Mouse (Mus musculus): ENCODE results near the gene Crls1.

Gene Crls1

GRCm38 (mm10) chr2:132884303-132884967 is 38.0 kb downstream of the Crls1 start:
- no peak for DNase-seq (ENCODE audit: low read depth, low spot score)

DNA sequence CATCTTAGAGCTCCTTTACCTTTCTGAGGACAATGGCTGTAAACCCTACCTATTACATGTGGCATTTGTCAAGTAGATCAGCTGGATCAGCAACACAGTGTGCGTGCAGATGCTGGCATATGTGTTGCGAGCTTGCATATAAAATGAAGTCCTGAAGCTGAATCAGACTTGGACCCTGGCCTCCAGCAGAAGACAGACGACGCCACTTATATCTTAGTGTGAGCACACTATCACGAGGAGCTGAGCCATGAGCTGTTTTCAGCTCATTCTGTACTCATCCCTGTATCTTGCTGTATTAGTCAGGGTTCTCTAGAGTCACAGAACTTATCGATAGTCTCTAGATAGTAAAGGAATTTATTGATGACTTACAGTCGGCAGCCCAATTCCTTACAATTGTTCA is 38.8 kb downstream of the Crls1 start:
- DNase-seq (ENCODE audit: low read depth, low spot score): no peak

GRCm38 (mm10) chr2:132893826-132894225 is 47.4 kb downstream of the Crls1 start:
- DNase-seq (ENCODE audit: low read depth, low spot score): no peak

GRCm38 (mm10) chr2:132898211-132898610 is 51.7 kb downstream of the Crls1 start:
- DNase-seq (ENCODE audit: low read depth, low spot score): no peak

GRCm38 (mm10) chr2:132900596-132900995 is 54.1 kb downstream of the Crls1 start:
- no peak for DNase-seq (ENCODE audit: low read depth, low spot score)

DNA sequence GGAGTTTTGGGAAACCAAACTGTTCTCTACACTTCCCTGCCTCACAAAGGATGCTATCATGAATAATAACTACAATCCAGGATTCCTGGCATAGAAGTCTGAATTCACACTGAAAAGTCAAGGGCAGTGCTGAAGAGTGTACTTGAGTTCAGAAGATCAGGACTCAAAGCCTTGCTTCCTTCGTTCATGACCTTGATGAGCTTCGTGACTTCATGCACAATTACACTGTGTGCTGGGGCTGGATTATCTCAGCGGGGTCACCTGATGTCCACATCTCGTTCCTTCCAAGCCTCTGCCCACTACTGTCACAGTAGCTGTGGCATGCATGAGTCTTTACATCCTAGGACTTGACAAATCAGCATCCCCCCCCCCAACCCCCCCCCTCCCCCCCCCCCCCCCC is 55.2 kb downstream of the Crls1 start:
- no peak for DNase-seq (ENCODE audit: low read depth, low spot score)

DNA sequence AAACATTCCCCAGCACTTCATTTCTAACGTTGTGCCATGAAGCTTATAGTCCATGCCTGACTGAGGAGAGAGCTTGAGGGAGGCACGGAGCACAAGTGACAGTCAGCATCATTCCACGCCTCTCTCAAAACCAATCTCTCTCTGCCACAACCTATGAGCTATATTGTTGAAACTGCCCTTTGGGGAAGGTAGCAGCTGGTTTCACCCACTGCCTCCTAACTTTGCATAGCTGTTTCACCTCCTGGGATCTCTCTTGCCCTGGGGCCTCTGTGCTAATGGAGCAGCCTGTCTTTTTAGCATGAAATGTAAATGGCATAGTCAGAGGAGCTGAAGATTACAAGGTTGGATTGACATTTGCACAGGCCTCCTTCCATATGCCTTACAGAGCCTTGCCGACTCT is 55.6 kb downstream of the Crls1 start:
- no peak for DNase-seq (ENCODE audit: low read depth, low spot score)

DNA sequence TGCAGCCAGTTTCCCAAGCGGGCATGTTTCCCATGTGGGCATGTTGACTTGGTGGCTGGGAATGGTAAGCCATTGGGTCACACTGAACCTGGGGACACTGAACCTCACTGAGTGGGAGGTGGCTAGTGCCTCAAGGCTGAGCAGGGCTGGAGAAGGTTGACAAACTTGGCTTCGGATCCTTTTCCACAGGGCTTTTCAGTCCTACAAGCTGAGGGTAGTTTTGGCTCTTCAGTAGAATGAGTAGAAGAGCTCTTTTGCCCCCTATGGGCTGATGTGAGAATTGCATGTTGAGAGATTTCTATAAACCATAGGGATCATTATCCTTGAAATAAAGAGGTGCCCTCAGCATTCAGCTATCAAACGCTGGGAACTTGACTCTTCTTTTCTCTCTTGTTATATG is 57.0 kb downstream of the Crls1 start:
- DNase-seq (ENCODE audit: low read depth, low spot score): peak; percentile 13

DNA sequence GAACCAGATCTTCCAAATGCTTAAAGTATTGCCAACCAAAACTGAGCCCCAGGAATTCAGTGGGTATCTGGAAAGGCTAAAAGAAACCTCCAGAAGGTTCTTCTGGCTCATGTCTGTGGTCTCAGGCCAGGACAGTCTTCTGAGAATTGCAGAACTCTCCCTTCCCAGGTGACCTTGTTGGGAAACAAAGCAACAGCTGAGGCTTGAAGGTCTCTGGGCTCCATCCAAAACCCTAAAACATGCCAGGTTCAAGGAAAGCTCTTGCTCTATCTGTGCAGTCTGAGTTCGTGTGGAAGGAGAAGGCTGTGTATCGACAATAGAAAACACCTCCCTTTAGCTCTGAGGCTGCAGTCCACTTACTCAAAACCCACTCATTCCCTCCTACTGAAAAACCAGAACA is 58.5 kb downstream of the Crls1 start:
- no peak for DNase-seq (ENCODE audit: low read depth, low spot score)

GRCm38 (mm10) chr2:132906763-132907162 is 60.3 kb downstream of the Crls1 start:
- DNase-seq (ENCODE audit: low read depth, low spot score): no peak

DNA sequence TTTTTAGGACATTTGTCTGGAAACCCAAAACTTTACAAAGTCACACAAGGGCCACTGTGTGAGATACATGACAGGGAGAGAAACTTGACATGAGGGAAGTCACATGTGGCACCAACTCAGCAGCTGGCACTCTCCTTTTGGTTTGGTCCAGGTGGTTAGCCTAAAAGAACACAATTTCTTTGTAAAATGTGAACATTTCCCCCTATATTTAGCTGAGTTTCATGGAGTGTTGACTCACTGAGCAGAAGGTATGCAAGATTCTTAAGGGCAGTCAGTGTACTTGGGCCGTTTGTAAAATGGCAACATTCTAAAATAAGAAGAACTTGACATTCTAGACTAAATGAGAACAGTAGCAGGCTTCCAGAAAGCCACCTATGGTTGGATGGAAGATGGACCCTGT is 68.3 kb downstream of the Crls1 start:
- no peak for DNase-seq (ENCODE audit: low read depth, low spot score)

Measured in skeletal muscle tissue, adult 2 months (tissue).